9 mouse cellular contexts compared by ENCODE assay signal in genomic region chr1:132144223-132144622, GRCm38 (mm10). TPM values are rescaled to one million over a fixed set of nuclear protein-coding genes. Genes with fewer than 3 reads are reported as not detected.
DNase-seq lines count a peak whose midpoint lies in the region; ATAC-seq and TF ChIP-seq lines count a peak whose summit lies in the region.
"Had no signal": no experiment of that assay in that cellular context is flagged by ENCODE, and none has a peak within 500 bp of the region (broad histone marks: within the 10 kb centered on the region; RNA-seq: fewer than 3 reads in every experiment).

No protein-coding gene starts in this region.

- peaks cover 4% of the 10 kb centered on the region for H3K4me1 ChIP-seq in testis, adult 2 months (ENCODE audit: control insufficient read depth, insufficient read depth, low read length)
- peaks cover 25% of the 10 kb centered on the region for H3K4me1 ChIP-seq in hindbrain, embryonic 13.5 days (replicated peaks)
- H3K4me1 ChIP-seq in midbrain, embryonic 13.5 days (replicated peaks) = peaks cover 26% of the 10 kb centered on the region

- peak; percentile 78 for ATAC-seq in hindbrain, embryonic 13.5 days (ENCODE audit: low FRiP score)
- ATAC-seq in midbrain, embryonic 13.5 days = peak; percentile 84

- H3K36me3 ChIP-seq in testis, adult 2 months (ENCODE audit: control insufficient read depth, insufficient read depth, low read length) = no peaks in the 10 kb centered on the region
- no peaks in the 10 kb centered on the region for H3K36me3 ChIP-seq in hindbrain, embryonic 13.5 days
- no peaks in the 10 kb centered on the region for H3K36me3 ChIP-seq in midbrain, embryonic 13.5 days
- H3K36me3 ChIP-seq: limb, embryonic 13.5 days had no signal

- no peak for TF ChIP-seq CTCF in testis, adult 2 months (IDR thresholded peaks at IDR 0.05; ENCODE audit: control insufficient read depth, insufficient read depth, insufficient replicate concordance, low read depth, low read length)

- H3K4me3 ChIP-seq in testis, adult 2 months (ENCODE audit: control insufficient read depth, low read depth, low read length) = peak overlapping the region; percentile 65
- no peak overlapping the region for H3K4me3 ChIP-seq in hindbrain, embryonic 13.5 days
- no peak overlapping the region for H3K4me3 ChIP-seq in midbrain, embryonic 13.5 days (replicated peaks)
- H3K4me3 ChIP-seq: limb, embryonic 13.5 days had no signal

- WGBS in hindbrain, embryonic 13.5 days = 10% methylated on average over 2 of the region's 2 CpGs
- WGBS in midbrain, embryonic 13.5 days = 5% methylated on average over 2 of the region's 2 CpGs

- no peaks in the 10 kb centered on the region for H3K9me3 ChIP-seq in hindbrain, embryonic 13.5 days
- H3K9me3 ChIP-seq in midbrain, embryonic 13.5 days = no peaks in the 10 kb centered on the region
- H3K9me3 ChIP-seq: limb, embryonic 13.5 days had no signal

- H3K27ac ChIP-seq in testis, adult 2 months (ENCODE audit: control insufficient read depth, insufficient read depth, low read depth, low read length) = no peak overlapping the region
- H3K27ac ChIP-seq in hindbrain, embryonic 13.5 days = no peak overlapping the region
- peak overlapping the region; percentile 48; the same call in 1 of the 2 replicates for H3K27ac ChIP-seq in midbrain, embryonic 13.5 days
- H3K27ac ChIP-seq: limb, embryonic 13.5 days had no signal

- DNase-seq in testis, postnatal 10 days (ENCODE audit: low spot score) = no peak
- DNase-seq in thymus, postnatal 10 days (ENCODE audit: low spot score in 2 of 2) = no peak
- no peak for DNase-seq in cerebellum, adult 18-20 months
- no peak for DNase-seq in thymus, postnatal 25 days
- DNase-seq in ovary, adult 18-20 months (ENCODE audit: low spot score) = no peak

- H3K4me2 ChIP-seq in hindbrain, embryonic 13.5 days = no peak overlapping the region
- H3K4me2 ChIP-seq in midbrain, embryonic 13.5 days (replicated peaks) = no peak overlapping the region
- H3K4me2 ChIP-seq: limb, embryonic 13.5 days had no signal

- H3K9ac ChIP-seq in hindbrain, embryonic 13.5 days = no peak overlapping the region
- H3K9ac ChIP-seq in midbrain, embryonic 13.5 days (replicated peaks) = no peak overlapping the region
- H3K9ac ChIP-seq: limb, embryonic 13.5 days had no signal

- H3K27me3 ChIP-seq in testis, adult 2 months (ENCODE audit: control insufficient read depth, insufficient read depth, low read length) = no peaks in the 10 kb centered on the region
- peaks cover 24% of the 10 kb centered on the region for H3K27me3 ChIP-seq in hindbrain, embryonic 13.5 days
- peaks cover 22% of the 10 kb centered on the region for H3K27me3 ChIP-seq in midbrain, embryonic 13.5 days

- no peak; the same call in 1 of the 2 replicates for TF ChIP-seq POLR2A in testis, adult 2 months (IDR thresholded peaks at IDR 0.05; ENCODE audit: control insufficient read depth, low read depth, low read length)

RNA-seq across cellular contexts. Expression of gene Cdk18, which starts 4.7 kb away (rescaled TPM):
- 24.9 and 27.1 TPM in 2 replicates for polyA plus RNA-seq in testis, adult 2 months (2012; rRNA removed)
- 0.31 and 0.32 TPM in 2 replicates for polyA plus RNA-seq in hindbrain, embryonic 13.5 days (2015; fragmentation: Nextera tagmentation; extraction: Ambion mirVana)
- 0.32 and 0.41 TPM in 2 replicates for polyA plus RNA-seq in midbrain, embryonic 13.5 days (2015; fragmentation: Nextera tagmentation; extraction: Ambion mirVana)

RNA-seq across cellular contexts. Expression of gene Lemd1, which starts 47.0 kb away (rescaled TPM):
- 162 and 173 TPM in 2 replicates for polyA plus RNA-seq in testis, adult 2 months (2012; rRNA removed)
- polyA plus RNA-seq in hindbrain, embryonic 13.5 days (2015; fragmentation: Nextera tagmentation; extraction: Ambion mirVana) = 24.8 and 25.7 TPM in 2 replicates
- polyA plus RNA-seq in midbrain, embryonic 13.5 days (2015; fragmentation: Nextera tagmentation; extraction: Ambion mirVana) = 19.5 and 22.5 TPM in 2 replicates

RNA-seq across cellular contexts. Expression of gene AC124108.1, which starts 47.0 kb away (rescaled TPM):
- 0.07 and 0.14 TPM in 2 replicates for polyA plus RNA-seq in testis, adult 2 months (2012; rRNA removed)
- polyA plus RNA-seq in hindbrain, embryonic 13.5 days (2015; fragmentation: Nextera tagmentation; extraction: Ambion mirVana) = 4.2 and 4.8 TPM in 2 replicates
- polyA plus RNA-seq in midbrain, embryonic 13.5 days (2015; fragmentation: Nextera tagmentation; extraction: Ambion mirVana) = 5.6 and 6.1 TPM in 2 replicates

Comparison
In these comparisons a context has a peak if more than half of its experiments do, and no peak if none do; other contexts are left out.
1. RNA of gene Cdk18, which starts 4.7 kb away (polyA plus RNA-seq): 24.9 to 27.1 TPM in testis, adult 2 months; 0.31 to 0.32 TPM in hindbrain, embryonic 13.5 days and 0.32 to 0.41 TPM in midbrain, embryonic 13.5 days; every median in the first group is over 10 times any median in the second.